Mouse (Mus musculus) heart, postnatal 0 days (tissue): Measurements from ENCODE around the gene Kcne2.

Source experiments
- CTCF ChIP-seq: IDR thresholded peaks from 2 replicates; pipeline ENCODE4 v1.5.1; 2016; ENCODE audit warnings: antibody characterized with exemption, control low read depth, low read depth
- EP300 ChIP-seq: IDR thresholded peaks from 2 replicates; pipeline ENCODE4 v1.6.1; 2016; ENCODE audit warnings: antibody characterized with exemption, low read depth

DNA sequence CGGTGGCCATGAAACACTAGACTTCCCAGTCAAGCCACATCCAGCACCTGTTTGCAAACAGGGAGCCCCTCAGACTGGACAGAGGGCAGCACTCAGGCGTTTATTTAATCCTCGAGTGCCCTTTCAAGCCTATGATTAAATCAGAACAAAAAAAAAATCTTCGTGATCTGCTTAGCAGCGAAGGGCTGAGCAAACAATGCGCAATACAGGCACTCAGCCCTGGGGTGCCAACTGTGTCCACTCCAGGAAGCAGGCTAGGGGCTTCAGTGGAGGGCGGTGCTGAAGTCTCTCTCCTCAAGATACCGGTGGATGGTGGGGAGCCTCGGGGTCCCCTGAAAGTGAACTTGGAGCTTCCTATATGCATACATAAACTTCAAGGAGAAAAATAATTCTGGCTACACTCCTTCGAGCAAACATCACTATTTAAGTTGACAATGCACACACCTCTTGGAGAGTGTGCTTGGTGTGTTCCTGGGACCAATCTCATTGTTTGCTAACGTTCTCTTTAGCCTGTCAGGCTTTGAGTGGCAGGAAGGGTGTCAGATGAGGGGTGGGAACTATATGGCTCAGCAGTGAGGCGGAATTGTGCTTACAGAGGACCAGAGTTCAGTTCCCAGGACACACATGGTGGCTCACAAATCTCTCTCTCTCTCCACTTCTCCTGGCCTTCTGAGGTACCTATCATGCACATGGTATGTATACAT, 2.2 kb downstream of the Kcne2 start:
- no peak for TF ChIP-seq CTCF
- no peak for TF ChIP-seq EP300
